Mouse (Mus musculus): ENCODE measurements at regions not wholly inside any gene's neighbourhood (a gene's known extent, or its start where the extent isn't known, plus 50 kb on each side); places are given as distances from the start of the nearest gene placed in this dataset.

- DNase-seq (ENCODE audit: low spot score) (peak; percentile 4), ATAC-seq (replicated peaks; ENCODE audit: insufficient number of reproducible peaks, low FRiP score, low TSS enrichment, low read depth) (no peak)
- no peak overlapping the region for H3K4me3 ChIP-seq (ENCODE audit: low read depth, low read length)
- no peak overlapping the region for H3K9ac ChIP-seq (replicated peaks; ENCODE audit: low read length)
- no peaks in the 10 kb centered on the region for H3K9me3 ChIP-seq (replicated peaks; ENCODE audit: control insufficient read depth, low read length)
- no peaks in the 10 kb centered on the region; the same call in 1 of the 2 replicates for H3K4me1 ChIP-seq (ENCODE audit: control insufficient read depth, insufficient read depth, low read length)
- no peaks in the 10 kb centered on the region for H3K27me3 ChIP-seq (ENCODE audit: control insufficient read depth, insufficient read depth, low read length)
- no peak overlapping the region for H3K27ac ChIP-seq (replicated peaks; ENCODE audit: low read depth, low read length)
- H3K4me2 ChIP-seq (ENCODE audit: low read depth, low read length): no peak overlapping the region
- WGBS: 64% methylated on average over 4 of the region's 4 CpGs
- H3K36me3 ChIP-seq (replicated peaks; ENCODE audit: control insufficient read depth, insufficient read depth, low read depth, low read length): no peaks in the 10 kb centered on the region
Observed at GRCm38 (mm10) chr5:18137450-18138061, 175.2 kb downstream of the Gnat3 start.

GRCm38 (mm10) chr5:18152241-18152640 is 189.9 kb downstream of the Gnat3 start:
- 82% methylated on average over 1 of the region's 1 CpGs for WGBS
- DNase-seq (ENCODE audit: low spot score) (no peak), ATAC-seq (replicated peaks; ENCODE audit: insufficient number of reproducible peaks, low FRiP score, low TSS enrichment, low read depth) (no peak)
- Histone ChIP-seq H3K4me2 (ENCODE audit: low read depth, low read length) (no peak overlapping the region), H3K4me1 (ENCODE audit: control insufficient read depth, insufficient read depth, low read length) (no peaks in the 10 kb centered on the region), H3K9me3 (replicated peaks; ENCODE audit: control insufficient read depth, low read length) (no peaks in the 10 kb centered on the region), H3K36me3 (replicated peaks; ENCODE audit: control insufficient read depth, insufficient read depth, low read depth, low read length) (no peaks in the 10 kb centered on the region), H3K27ac (replicated peaks; ENCODE audit: low read depth, low read length) (no peak overlapping the region), H3K4me3 (ENCODE audit: low read depth, low read length) (no peak overlapping the region), H3K27me3 (ENCODE audit: control insufficient read depth, insufficient read depth, low read length) (no peaks in the 10 kb centered on the region), H3K9ac (replicated peaks; ENCODE audit: low read length) (no peak overlapping the region)

- H3K27ac ChIP-seq (replicated peaks; ENCODE audit: low read depth, low read length): no peak overlapping the region
- DNase-seq (ENCODE audit: low spot score) (no peak), ATAC-seq (replicated peaks; ENCODE audit: insufficient number of reproducible peaks, low FRiP score, low TSS enrichment, low read depth) (no peak)
- WGBS: 100% methylated on average over 1 of the region's 1 CpGs
- H3K4me3 ChIP-seq (ENCODE audit: low read depth, low read length): no peak overlapping the region
- H3K9me3 ChIP-seq (replicated peaks; ENCODE audit: control insufficient read depth, low read length): no peaks in the 10 kb centered on the region
- H3K4me2 ChIP-seq (ENCODE audit: low read depth, low read length): no peak overlapping the region
- H3K27me3 ChIP-seq (ENCODE audit: control insufficient read depth, insufficient read depth, low read length): no peaks in the 10 kb centered on the region
- no peak overlapping the region for H3K9ac ChIP-seq (replicated peaks; ENCODE audit: low read length)
- H3K4me1 ChIP-seq (ENCODE audit: control insufficient read depth, insufficient read depth, low read length): no peaks in the 10 kb centered on the region
- H3K36me3 ChIP-seq (replicated peaks; ENCODE audit: control insufficient read depth, insufficient read depth, low read depth, low read length): no peaks in the 10 kb centered on the region
Observed at GRCm38 (mm10) chr5:18153703-18154102, 191.4 kb downstream of the Gnat3 start.

GRCm38 (mm10) chr5:18163515-18163914 is 196.6 kb downstream of the Gnai1 start:
- no peak for ATAC-seq (replicated peaks; ENCODE audit: insufficient number of reproducible peaks, low FRiP score, low TSS enrichment, low read depth)

GRCm38 (mm10) chr5:18177810-18178209 is 182.3 kb downstream of the Gnai1 start:
- no peak overlapping the region for H3K27ac ChIP-seq (replicated peaks; ENCODE audit: low read depth, low read length)
- DNase-seq (ENCODE audit: low spot score): no peak
- H3K4me3 ChIP-seq (ENCODE audit: low read depth, low read length): no peak overlapping the region
- H3K4me1 ChIP-seq (ENCODE audit: control insufficient read depth, insufficient read depth, low read length): no peaks in the 10 kb centered on the region
- H3K9me3 ChIP-seq (replicated peaks; ENCODE audit: control insufficient read depth, low read length): no peaks in the 10 kb centered on the region
- 81% methylated on average over 3 of the region's 3 CpGs for WGBS
- H3K27me3 ChIP-seq (ENCODE audit: control insufficient read depth, insufficient read depth, low read length): no peaks in the 10 kb centered on the region
- H3K36me3 ChIP-seq (replicated peaks; ENCODE audit: control insufficient read depth, insufficient read depth, low read depth, low read length): no peaks in the 10 kb centered on the region
- no peak overlapping the region for H3K4me2 ChIP-seq (ENCODE audit: low read depth, low read length)
- H3K9ac ChIP-seq (replicated peaks; ENCODE audit: low read length): no peak overlapping the region
- ATAC-seq (replicated peaks; ENCODE audit: insufficient number of reproducible peaks, low FRiP score, low TSS enrichment, low read depth): no peak

More at GRCm38 (mm10) chr5:18163515-18163914, 196.6 kb downstream of the Gnai1 start:
- Histone ChIP-seq H3K4me3 (ENCODE audit: low read depth, low read length) (no peak overlapping the region), H3K9me3 (replicated peaks; ENCODE audit: control insufficient read depth, low read length) (no peaks in the 10 kb centered on the region), H3K4me2 (ENCODE audit: low read depth, low read length) (no peak overlapping the region), H3K4me1 (ENCODE audit: control insufficient read depth, insufficient read depth, low read length) (no peaks in the 10 kb centered on the region), H3K36me3 (replicated peaks; ENCODE audit: control insufficient read depth, insufficient read depth, low read depth, low read length) (no peaks in the 10 kb centered on the region), H3K9ac (replicated peaks; ENCODE audit: low read length) (no peak overlapping the region), H3K27me3 (ENCODE audit: control insufficient read depth, insufficient read depth, low read length) (no peaks in the 10 kb centered on the region), H3K27ac (replicated peaks; ENCODE audit: low read depth, low read length) (no peak overlapping the region)
- DNase-seq (ENCODE audit: low spot score): no peak

GRCm38 (mm10) chr5:18211395-18212057 is 148.6 kb downstream of the Gnai1 start:
- Histone ChIP-seq H3K9ac (replicated peaks; ENCODE audit: low read length) (no peak overlapping the region), H3K4me3 (ENCODE audit: low read depth, low read length) (no peak overlapping the region), H3K36me3 (replicated peaks; ENCODE audit: control insufficient read depth, insufficient read depth, low read depth, low read length) (no peaks in the 10 kb centered on the region), H3K27me3 (ENCODE audit: control insufficient read depth, insufficient read depth, low read length) (no peaks in the 10 kb centered on the region), H3K9me3 (replicated peaks; ENCODE audit: control insufficient read depth, low read length) (no peaks in the 10 kb centered on the region), H3K27ac (replicated peaks; ENCODE audit: low read depth, low read length) (no peak overlapping the region), H3K4me2 (ENCODE audit: low read depth, low read length) (no peak overlapping the region), H3K4me1 (ENCODE audit: control insufficient read depth, insufficient read depth, low read length) (no peaks in the 10 kb centered on the region)
- ATAC-seq (replicated peaks; ENCODE audit: insufficient number of reproducible peaks, low FRiP score, low TSS enrichment, low read depth) (no peak), DNase-seq (ENCODE audit: low spot score) (no peak)
- WGBS: 82% methylated on average over 4 of the region's 4 CpGs
